Mouse (Mus musculus) 3T3-L1 (cell line): ENCODE data around the gene Awat2.
"Not testable (repeated sequence)": the region's sequence is repeated elsewhere in the genome, so short reads cannot be mapped to it uniquely, and the experiment has no call there.

ENCODE experiments used
- DNase-seq: peaks from one replicate; pipeline ENCODE4 v3.0.0-alpha.2; 2015; ENCODE audit warnings: low read depth, low spot score

Gene Awat2

DNA sequence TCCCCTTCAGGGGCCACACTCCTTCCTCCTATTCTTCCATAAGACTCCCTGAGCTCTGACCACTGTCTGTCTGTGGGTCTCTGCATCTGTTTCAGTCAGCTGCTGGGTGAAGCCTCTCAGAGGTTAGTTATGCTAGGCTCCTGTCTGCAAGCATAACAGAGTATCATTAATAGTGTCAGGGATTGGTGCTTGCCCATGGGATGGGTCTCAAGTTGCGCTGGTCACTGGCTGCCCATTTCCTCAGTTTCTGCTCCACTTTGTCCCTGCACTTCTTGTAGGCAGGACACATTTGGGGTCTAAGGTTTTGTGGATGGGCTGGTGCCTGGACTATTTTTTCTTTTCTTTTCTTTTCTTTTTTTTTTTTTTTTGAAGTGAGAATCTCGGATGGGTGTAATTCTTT is at the start of gene Awat2:
Awat2 (minus strand) TSS at position 101 of the 400 bp plus-strand sequence.
- not testable (repeated sequence) for DNase-seq

DNA sequence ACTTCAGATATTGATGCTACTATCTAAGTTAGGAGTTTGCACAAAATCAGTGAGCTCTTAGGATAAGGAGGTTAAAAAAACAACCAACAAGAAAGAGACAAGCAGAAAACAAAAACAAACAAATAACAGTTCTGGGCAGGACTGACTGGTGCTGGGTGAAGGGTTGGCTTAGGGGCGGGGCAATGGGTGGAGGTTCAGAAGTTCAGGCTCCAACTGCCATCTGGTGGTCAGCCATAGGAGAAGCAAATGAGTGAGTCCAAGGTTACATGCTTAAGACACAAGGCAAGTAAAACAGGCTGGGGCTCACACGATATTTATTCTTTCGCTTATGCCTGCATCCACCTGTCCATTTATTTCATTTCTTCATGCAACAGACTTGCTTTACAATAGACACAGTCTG is 37.8 kb upstream of the Awat2 start:
- peak; percentile 83 for DNase-seq

DNA sequence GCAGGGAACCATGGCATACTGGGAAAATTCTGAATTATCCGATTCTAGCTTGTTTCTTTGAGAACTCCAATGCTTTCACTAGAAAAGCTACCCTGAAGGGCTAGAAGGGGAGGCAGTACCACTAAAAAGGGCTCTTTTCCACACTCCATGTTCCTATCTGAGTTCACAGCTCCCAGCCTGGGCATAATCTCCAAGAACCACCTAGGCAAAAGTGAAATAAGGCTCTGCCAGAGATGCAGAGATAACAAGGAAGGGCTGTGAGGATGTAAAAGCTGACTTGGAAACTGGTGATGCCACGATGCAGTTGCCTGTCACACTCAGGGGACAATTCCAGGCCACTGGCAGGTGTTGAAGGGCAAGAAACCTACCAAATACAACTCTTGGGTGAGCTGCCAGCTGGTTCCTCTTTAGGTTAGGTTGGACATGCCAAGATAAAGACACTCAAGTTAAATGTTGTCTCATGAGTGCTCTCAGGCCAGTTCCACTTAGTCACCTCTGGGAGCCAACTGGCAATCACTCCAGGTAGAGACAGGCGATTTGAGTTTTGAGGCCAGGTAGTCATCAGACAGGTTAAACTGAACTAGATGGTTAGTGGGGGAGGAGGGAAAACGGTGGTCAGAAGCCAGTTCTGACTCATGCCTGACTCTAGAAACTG is 33.2 kb upstream of the Awat2 start:
- peak; percentile 6 for DNase-seq

DNA sequence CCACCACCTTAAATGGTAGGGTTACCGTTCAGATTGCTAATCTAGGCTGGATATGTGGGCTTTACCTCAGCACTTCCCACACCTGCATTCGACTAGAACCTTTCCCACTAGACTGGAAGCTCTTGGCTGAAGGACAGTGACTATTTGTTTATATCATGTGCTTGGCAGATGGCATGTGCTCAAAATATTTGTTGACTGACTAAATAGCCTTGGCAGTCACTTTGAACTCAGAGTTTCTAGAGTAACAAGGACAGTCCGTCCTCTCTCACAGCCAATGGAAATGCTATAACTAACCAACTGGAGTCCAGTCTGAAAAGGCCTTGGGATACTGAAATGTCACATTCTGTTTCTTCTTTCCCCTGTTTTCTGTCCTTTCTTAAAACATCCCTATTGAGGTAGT is 29.0 kb upstream of the Awat2 start:
- DNase-seq, result peak; percentile 40

DNA sequence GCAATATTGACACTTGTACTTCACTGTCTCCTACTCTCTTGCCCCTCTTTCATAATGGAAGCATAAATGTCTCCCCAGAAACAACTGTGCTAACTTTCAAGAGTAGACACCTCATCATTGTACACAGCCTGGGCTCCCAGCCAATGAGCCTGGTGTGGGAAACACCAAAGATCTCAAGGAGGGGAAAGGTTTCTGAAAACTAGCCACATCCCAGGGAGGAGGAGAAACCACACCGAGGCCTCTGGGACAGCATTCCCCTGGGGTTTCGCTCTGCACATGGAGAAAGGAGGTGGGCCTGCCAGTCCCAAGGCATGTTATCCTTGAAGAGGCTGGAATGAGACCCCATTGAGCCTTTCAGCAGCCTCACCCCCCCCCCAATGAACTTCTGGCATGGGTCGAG is 27.6 kb upstream of the Awat2 start:
- peak; percentile 50 for DNase-seq

DNA sequence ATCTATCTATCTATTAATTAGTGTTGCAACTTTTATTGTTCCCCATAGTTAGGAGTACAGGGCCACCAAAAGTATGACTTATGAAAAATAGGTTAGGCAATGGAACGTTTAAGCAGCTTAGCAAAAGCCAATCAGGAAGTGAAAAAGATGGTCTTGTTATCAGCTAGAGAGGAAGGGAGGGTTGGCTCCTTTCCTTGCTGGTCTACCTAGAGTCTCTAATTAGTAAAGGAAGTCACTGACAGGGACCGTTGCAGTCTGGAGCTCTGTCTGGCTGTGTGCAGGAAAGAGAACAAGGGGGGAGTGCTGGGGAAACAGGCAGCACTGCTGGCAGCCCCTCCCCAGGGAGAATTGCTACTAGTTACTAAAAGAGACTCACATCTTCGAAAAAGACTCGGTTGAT is 25.5 kb upstream of the Awat2 start:
- DNase-seq, result no peak

DNA sequence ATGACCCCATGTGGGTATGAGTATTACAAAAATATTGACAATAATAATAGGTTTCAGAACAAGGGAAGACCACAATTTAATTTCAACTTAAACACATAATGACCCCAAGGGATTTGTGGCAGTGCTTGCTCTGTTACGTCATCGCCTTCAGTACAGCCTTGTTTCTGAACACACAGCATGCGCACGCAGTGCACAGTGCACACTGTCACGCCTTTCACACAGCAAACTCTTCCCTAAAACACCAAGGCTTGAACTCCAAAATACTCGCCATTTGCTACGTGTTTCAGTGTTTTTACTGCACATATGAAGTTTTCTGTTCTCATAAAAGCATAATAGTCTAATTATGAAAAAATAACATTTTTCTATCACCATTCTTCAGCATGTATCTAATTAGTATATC is 1.0 kb upstream of the Awat2 start:
- no peak for DNase-seq

DNA sequence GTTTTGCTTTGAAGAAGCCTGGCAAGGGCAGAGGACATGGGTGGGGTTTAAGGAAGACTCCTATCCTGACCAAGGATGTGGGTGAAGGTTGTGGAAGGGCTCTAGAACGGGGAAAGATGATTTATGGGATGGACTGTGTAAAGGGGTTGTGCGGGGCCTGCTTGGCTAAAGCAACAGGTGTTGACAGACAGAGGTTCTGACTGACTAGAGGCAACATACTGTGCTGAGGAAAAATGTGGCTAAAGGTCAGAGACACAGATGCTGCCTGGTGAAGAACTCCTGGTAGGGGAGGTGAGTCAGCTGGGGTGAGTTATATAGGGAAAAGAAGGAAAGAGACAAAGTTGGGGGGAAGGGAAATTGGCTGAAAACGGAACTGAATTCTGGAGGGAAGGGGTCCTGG is 10.2 kb downstream of the Awat2 start:
- peak; percentile 87 for DNase-seq

DNA sequence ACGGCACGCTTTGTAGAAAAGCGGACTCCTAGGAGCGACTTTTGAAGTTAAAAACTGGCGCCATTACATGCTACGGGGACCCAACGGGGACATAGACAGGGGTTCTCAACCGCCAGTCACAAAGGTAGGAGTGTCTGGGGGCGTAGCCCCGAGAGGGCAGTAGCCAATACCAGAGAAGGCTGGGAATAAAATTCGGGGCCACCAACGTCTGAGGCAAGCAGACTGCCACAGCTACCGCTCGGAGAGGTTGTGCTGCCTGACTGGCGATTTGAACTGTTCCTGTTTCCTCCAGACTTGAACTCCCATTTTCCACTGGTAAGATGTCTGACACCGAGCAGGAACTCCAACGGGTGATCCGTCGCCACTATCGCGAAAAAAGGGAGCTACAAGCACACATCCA is 13.8 kb downstream of the Awat2 start, which contains the start of gene Otud6a:
Otud6a (plus strand) TSS at position 321 of the 400 bp plus-strand sequence.
- DNase-seq, result no peak

DNA sequence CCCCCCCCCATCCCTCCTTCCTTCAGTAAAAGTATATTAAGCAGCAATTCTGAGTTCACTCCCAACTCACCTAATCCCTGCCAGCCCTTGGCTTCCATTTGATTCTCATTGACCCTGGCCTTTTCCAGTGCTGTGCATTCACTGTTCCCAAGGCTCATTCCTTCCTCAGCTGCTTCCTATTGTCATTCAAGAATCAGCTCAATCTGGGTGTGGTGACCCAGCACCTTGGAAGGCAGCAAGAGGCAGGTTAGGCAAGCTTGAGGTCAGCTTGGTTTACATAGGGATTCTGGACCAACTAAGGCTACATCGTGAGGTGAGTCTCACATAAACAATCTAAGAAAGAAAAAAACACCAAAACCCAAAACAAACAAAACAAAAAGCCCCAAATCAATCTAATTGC is 33.3 kb downstream of the Awat2 start:
- DNase-seq, result no peak

DNA sequence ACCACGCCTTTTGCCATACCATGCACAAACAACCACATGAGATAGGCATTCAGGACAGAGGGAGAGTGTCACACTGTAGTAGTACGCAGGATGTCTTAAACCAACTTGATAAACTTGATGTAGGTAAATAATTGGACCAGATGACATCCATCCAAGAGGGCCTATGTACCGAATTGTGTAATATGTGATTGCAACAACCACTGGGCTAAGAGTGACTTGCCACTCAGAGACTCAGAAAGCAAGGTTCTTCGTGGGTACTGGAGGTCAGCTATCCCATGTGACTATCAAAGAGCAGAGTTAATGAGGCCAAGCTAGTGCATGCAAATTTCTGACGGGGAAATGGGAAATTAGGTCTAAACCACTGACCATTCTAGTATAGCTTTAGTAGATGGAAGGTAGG is 40.9 kb downstream of the Awat2 start:
- no peak for DNase-seq

DNA sequence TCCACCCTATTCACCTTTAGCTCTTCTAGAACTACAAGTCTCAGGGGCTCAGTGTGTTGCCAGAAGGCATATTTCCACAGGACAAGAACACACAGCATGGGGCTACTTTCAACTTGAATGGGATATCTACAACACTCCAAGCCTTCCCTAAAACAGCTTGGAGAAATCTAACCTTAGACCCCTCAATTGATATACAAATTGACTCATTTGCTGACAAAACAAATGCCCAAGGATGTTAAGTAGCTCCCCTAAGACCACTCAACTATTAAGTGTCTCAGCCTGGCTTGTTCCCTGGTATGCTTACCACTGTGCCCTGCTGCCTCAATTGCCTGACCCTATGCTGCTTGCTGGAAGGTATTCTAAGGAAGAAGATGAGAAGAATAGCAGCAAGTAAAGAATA is 41.6 kb downstream of the Awat2 start:
- DNase-seq, result no peak

DNA sequence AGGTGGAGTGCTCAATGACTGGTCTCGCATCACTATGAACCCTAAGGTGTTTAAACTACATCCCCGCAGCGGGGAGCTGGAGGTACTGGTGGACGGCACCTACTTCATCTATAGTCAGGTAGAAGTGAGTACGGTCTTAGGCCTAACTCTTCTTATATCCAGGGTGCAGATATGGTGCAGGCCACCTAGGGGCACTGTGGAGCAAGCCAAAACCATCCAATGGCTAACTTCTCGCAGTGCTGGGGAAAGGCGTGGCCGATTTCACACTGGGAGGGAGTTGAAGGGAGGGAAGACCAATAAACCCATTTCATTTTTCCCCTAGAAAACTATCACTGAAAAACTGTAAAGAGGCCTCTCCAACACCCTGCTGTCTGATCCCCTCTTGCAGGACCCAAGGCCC is 47.5 kb downstream of the Awat2 start:
- DNase-seq, result peak; percentile 54

DNA sequence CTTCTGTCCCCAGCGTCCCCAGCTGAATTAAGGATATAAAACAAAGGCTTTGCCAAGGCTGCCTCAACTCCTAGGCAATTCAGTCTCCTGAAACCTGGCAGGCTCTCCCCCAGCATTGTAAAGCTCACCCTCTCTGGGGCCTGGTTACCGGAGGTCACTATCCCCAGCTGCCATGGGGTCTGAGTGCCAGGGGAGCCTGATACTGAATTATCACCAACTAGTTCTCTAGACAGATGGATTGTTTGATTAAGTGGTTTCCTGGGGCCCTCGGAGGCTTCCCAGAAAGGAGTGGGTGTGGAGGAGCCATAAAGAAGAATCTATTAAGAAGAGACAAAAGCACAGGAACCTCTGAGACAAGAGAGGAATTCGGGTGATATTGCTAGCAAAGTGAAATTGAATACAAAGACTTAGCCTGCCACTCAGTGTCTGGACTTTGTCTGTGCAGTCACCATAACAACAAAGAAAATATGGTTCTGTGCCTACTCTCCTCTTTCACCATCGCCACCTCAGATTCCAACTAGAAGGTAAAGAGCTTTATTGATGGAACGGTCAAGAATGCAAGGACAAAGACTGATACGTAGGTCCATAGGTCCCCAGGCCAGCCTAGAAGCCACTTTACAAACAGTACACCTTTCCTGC is 48.2 kb downstream of the Awat2 start:
- peak; percentile 2 for DNase-seq

DNA sequence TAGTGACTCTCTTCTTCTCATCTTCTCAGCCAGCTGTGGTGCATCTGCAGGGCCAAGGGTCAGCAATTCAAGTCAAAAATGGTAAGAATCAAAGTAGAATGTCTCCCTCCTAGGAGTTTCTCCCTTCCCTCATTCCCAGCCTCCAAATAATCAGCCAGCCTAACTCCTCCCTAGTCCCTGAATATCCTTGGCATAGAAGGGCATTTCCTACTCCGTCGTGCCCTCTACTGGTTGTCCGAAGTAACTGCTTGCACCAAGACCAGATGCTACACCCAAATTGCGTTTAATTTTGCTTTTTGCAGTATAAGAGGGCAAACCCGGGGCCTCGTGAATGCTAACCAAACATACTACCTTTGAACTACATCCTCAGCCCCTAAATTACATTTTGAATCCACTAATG is 50.2 kb downstream of the Awat2 start:
- peak; percentile 73 for DNase-seq

DNA sequence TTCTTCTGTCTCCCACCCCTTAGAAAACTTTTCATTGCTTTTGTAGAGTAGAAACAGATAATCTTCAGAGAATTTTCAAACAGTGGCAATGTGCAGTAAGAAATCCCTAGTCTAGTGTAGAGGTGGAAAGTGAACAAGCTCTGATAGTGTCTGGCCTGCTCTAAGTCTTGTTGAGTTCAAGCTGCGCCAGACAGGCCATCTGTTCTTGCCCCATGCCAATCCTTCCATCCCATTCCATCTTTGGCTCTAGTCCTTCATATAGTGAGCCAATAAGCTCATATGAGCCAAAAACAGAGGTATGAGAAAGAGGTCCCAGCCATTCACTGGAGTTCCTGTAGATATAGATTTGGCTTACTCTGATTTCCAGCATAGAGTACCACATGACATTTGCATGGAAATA is 52.6 kb downstream of the Awat2 start:
- DNase-seq, result no peak

DNA sequence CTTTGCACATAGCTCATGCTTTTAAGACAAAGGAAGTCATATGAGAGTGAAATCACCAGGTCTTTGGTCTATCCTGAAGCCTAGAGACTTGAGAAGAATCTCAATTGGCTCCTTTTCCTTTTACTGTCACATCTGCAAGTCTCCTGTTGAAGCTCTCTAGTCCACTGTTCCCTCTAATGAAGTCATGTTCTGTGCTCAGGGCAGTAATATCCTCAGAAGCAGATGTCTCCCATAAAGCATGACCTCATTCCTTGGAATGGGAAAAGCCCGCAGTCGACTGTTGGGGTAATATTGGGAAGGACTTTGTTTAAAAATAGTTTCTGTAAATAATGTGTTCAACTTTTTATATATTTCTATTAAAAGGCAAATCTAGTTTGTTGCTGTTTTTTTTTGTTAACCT is 85.5 kb downstream of the Awat2 start:
- no peak for DNase-seq
